Mouse (Mus musculus): Measurements from ENCODE around the gene Omg. TPM values are rescaled to one million over a fixed set of nuclear protein-coding genes. Genes with fewer than 3 reads are reported as not detected.

Gene Omg
- polyA plus RNA-seq, 1 experiment from 2014 or later, result 0.66 TPM

GRCm38 (mm10) chr11:79457928-79458327, 46.0 kb downstream of the Omg start:
- Histone ChIP-seq H3K9me3 (ENCODE audit: control insufficient read depth, low read length) (no peaks in the 10 kb centered on the region), H3K9ac (ENCODE audit: low read length) (no peak overlapping the region), H3K4me2 (ENCODE audit: low read length) (no peak overlapping the region), H3K27ac (ENCODE audit: low read depth) (no peak overlapping the region), H3K27me3 (replicated peaks; ENCODE audit: control insufficient read depth, insufficient read depth, low read length) (no peaks in the 10 kb centered on the region), H3K4me3 (ENCODE audit: low read depth, low read length) (no peak overlapping the region), H3K4me1 (replicated peaks; ENCODE audit: control insufficient read depth, insufficient read depth, low read length) (no peaks in the 10 kb centered on the region), H3K36me3 (ENCODE audit: control insufficient read depth, insufficient read depth, low read length) (peaks cover 57% of the 10 kb centered on the region)
- ATAC-seq (replicated peaks; ENCODE audit: low FRiP score, low TSS enrichment, low read depth) (no peak), DNase-seq (ENCODE audit: low spot score) (no peak)
- WGBS, result 86% methylated on average over 3 of the region's 3 CpGs

- ATAC-seq (replicated peaks; ENCODE audit: low FRiP score, low TSS enrichment, low read depth), result no peak
- H3K27me3 ChIP-seq (replicated peaks; ENCODE audit: control insufficient read depth, insufficient read depth, low read length), result no peaks in the 10 kb centered on the region
- no peak overlapping the region for H3K9ac ChIP-seq (ENCODE audit: low read length)
- no peaks in the 10 kb centered on the region for H3K4me1 ChIP-seq (replicated peaks; ENCODE audit: control insufficient read depth, insufficient read depth, low read length)
- no peak overlapping the region for H3K27ac ChIP-seq (ENCODE audit: low read depth)
- H3K4me3 ChIP-seq (ENCODE audit: low read depth, low read length), result no peak overlapping the region
- H3K36me3 ChIP-seq (ENCODE audit: control insufficient read depth, insufficient read depth, low read length), result peaks cover 49% of the 10 kb centered on the region
- no peak for DNase-seq (ENCODE audit: low spot score)
- no peaks in the 10 kb centered on the region for H3K9me3 ChIP-seq (ENCODE audit: control insufficient read depth, low read length)
- no peak overlapping the region for H3K4me2 ChIP-seq (ENCODE audit: low read length)
Observed at GRCm38 (mm10) chr11:79452966-79453365, 50.9 kb downstream of the Omg start.

Other genes with a start within 250 kb of the Omg start
- 282 and 315 TPM in 2 replicates for gene Wsb1, start 249.4 kb downstream of the Omg start, polyA plus RNA-seq (2014; fragmentation: Nextera tagmentation; extraction: Ambion mirVana)
- not detected in 2 replicates for gene Gm9964, start 207.2 kb downstream of the Omg start, polyA plus RNA-seq (2014; fragmentation: Nextera tagmentation; extraction: Ambion mirVana)
- 10.0 and 10.9 TPM in 2 replicates for gene Nf1, start 164.4 kb downstream of the Omg start, polyA plus RNA-seq (2014; fragmentation: Nextera tagmentation; extraction: Ambion mirVana)
- 0.39 and 0.56 TPM in 2 replicates for gene Evi2b, start 19.7 kb upstream of the Omg start, polyA plus RNA-seq (2014; fragmentation: Nextera tagmentation; extraction: Ambion mirVana)
- gene Evi2, start 26.5 kb upstream of the Omg start, polyA plus RNA-seq (2014; fragmentation: Nextera tagmentation; extraction: Ambion mirVana), result 1.2 and 1.5 TPM in 2 replicates
- 3.1 and 3.9 TPM in 2 replicates for gene Evi2a, start 26.5 kb upstream of the Omg start, polyA plus RNA-seq (2014; fragmentation: Nextera tagmentation; extraction: Ambion mirVana)
- gene Rab11fip4, start 87.1 kb upstream of the Omg start, polyA plus RNA-seq (2014; fragmentation: Nextera tagmentation; extraction: Ambion mirVana), result 1.5 TPM in 2 replicates